Mouse (Mus musculus): ENCODE results near the gene Aldh3b1. TPM values are rescaled to one million over a fixed set of nuclear protein-coding genes. Genes with fewer than 3 reads are reported as not detected.

Aldh3b1 gene
- polyA plus RNA-seq, 1 experiment = 0.66 TPM

- H3K27me3 ChIP-seq (ENCODE audit: control insufficient read depth, insufficient read depth, low read length, poor library complexity, severe bottlenecking) = no peaks in the 10 kb centered on the region
- no peak overlapping the region for H3K27ac ChIP-seq (ENCODE audit: insufficient read depth, low read length)
- TF ChIP-seq EP300 (IDR thresholded peaks at IDR 0.05; ENCODE audit: insufficient read depth, low read depth, low read length) (no peak), CTCF (IDR thresholded peaks at IDR 0.05; ENCODE audit: low read depth, low read length) (no peak), POLR2A (IDR thresholded peaks at IDR 0.05; ENCODE audit: insufficient read depth, low read length) (no peak)
- no peak overlapping the region for H3K4me3 ChIP-seq (ENCODE audit: low read depth, low read length)
- H3K9me3 ChIP-seq (replicated peaks; ENCODE audit: control insufficient read depth, insufficient read depth, low read length, poor library complexity, severe bottlenecking) = no peaks in the 10 kb centered on the region
- H3K36me3 ChIP-seq (ENCODE audit: control insufficient read depth, insufficient read depth, low read length, poor library complexity, severe bottlenecking) = no peaks in the 10 kb centered on the region
- H3K9ac ChIP-seq (ENCODE audit: low read depth, poor library complexity, severe bottlenecking) = no peak overlapping the region
- peaks cover 6% of the 10 kb centered on the region for H3K4me1 ChIP-seq (ENCODE audit: control insufficient read depth, insufficient read depth, low read length)
These were observed 6.0 kb downstream of the Aldh3b1 start for GRCm38 (mm10) chr19:3923586-3923985.

- Histone ChIP-seq H3K4me1 (ENCODE audit: control insufficient read depth, insufficient read depth, low read length) (peaks cover 6% of the 10 kb centered on the region), H3K9ac (ENCODE audit: low read depth, poor library complexity, severe bottlenecking) (no peak overlapping the region), H3K27ac (ENCODE audit: insufficient read depth, low read length) (no peak overlapping the region), H3K27me3 (ENCODE audit: control insufficient read depth, insufficient read depth, low read length, poor library complexity, severe bottlenecking) (no peaks in the 10 kb centered on the region), H3K4me3 (ENCODE audit: low read depth, low read length) (no peak overlapping the region), H3K9me3 (replicated peaks; ENCODE audit: control insufficient read depth, insufficient read depth, low read length, poor library complexity, severe bottlenecking) (no peaks in the 10 kb centered on the region), H3K36me3 (ENCODE audit: control insufficient read depth, insufficient read depth, low read length, poor library complexity, severe bottlenecking) (no peaks in the 10 kb centered on the region)
- TF ChIP-seq POLR2A (IDR thresholded peaks at IDR 0.05; ENCODE audit: insufficient read depth, low read length) = no peak
- 0 out of 2 replicates have a peak, but pooled peaks have one; percentile 8 for TF ChIP-seq EP300 (IDR thresholded peaks at IDR 0.05; ENCODE audit: insufficient read depth, low read depth, low read length)
These were observed 6.8 kb downstream of the Aldh3b1 start for GRCm38 (mm10) chr19:3922661-3923371.

GRCm38 (mm10) chr19:3919928-3920327, 9.7 kb downstream of the Aldh3b1 start:
- no peaks in the 10 kb centered on the region for H3K27me3 ChIP-seq (ENCODE audit: control insufficient read depth, insufficient read depth, low read length, poor library complexity, severe bottlenecking)
- no peak overlapping the region for H3K27ac ChIP-seq (ENCODE audit: insufficient read depth, low read length)
- TF ChIP-seq EP300 (IDR thresholded peaks at IDR 0.05; ENCODE audit: insufficient read depth, low read depth, low read length) = no peak
- no peak for TF ChIP-seq POLR2A (IDR thresholded peaks at IDR 0.05; ENCODE audit: insufficient read depth, low read length)
- TF ChIP-seq CTCF (IDR thresholded peaks at IDR 0.05; ENCODE audit: low read depth, low read length) = no peak
- H3K4me1 ChIP-seq (ENCODE audit: control insufficient read depth, insufficient read depth, low read length) = peaks cover 6% of the 10 kb centered on the region
- H3K9me3 ChIP-seq (replicated peaks; ENCODE audit: control insufficient read depth, insufficient read depth, low read length, poor library complexity, severe bottlenecking) = no peaks in the 10 kb centered on the region
- H3K4me3 ChIP-seq (ENCODE audit: low read depth, low read length) = no peak overlapping the region
- no peak overlapping the region for H3K9ac ChIP-seq (ENCODE audit: low read depth, poor library complexity, severe bottlenecking)
- H3K36me3 ChIP-seq (ENCODE audit: control insufficient read depth, insufficient read depth, low read length, poor library complexity, severe bottlenecking) = no peaks in the 10 kb centered on the region

GRCm38 (mm10) chr19:3916727-3917126, 12.9 kb downstream of the Aldh3b1 start:
- no peak for TF ChIP-seq EP300 (IDR thresholded peaks at IDR 0.05; ENCODE audit: insufficient read depth, low read depth, low read length)
- no peak for TF ChIP-seq POLR2A (IDR thresholded peaks at IDR 0.05; ENCODE audit: insufficient read depth, low read length)
- TF ChIP-seq CTCF (IDR thresholded peaks at IDR 0.05; ENCODE audit: low read depth, low read length) = no peak
- H3K9ac ChIP-seq (ENCODE audit: low read depth, poor library complexity, severe bottlenecking) = no peak overlapping the region
- H3K4me1 ChIP-seq (ENCODE audit: control insufficient read depth, insufficient read depth, low read length) = no peaks in the 10 kb centered on the region
- H3K9me3 ChIP-seq (replicated peaks; ENCODE audit: control insufficient read depth, insufficient read depth, low read length, poor library complexity, severe bottlenecking) = no peaks in the 10 kb centered on the region
- H3K36me3 ChIP-seq (ENCODE audit: control insufficient read depth, insufficient read depth, low read length, poor library complexity, severe bottlenecking) = no peaks in the 10 kb centered on the region
- no peak overlapping the region for H3K4me3 ChIP-seq (ENCODE audit: low read depth, low read length)
- H3K27ac ChIP-seq (ENCODE audit: insufficient read depth, low read length) = no peak overlapping the region
- H3K27me3 ChIP-seq (ENCODE audit: control insufficient read depth, insufficient read depth, low read length, poor library complexity, severe bottlenecking) = no peaks in the 10 kb centered on the region

GRCm38 (mm10) chr19:3914535-3914934, 15.1 kb downstream of the Aldh3b1 start:
- no peaks in the 10 kb centered on the region for H3K36me3 ChIP-seq (ENCODE audit: control insufficient read depth, insufficient read depth, low read length, poor library complexity, severe bottlenecking)
- no peaks in the 10 kb centered on the region for H3K9me3 ChIP-seq (replicated peaks; ENCODE audit: control insufficient read depth, insufficient read depth, low read length, poor library complexity, severe bottlenecking)
- no peak overlapping the region for H3K4me3 ChIP-seq (ENCODE audit: low read depth, low read length)
- H3K9ac ChIP-seq (ENCODE audit: low read depth, poor library complexity, severe bottlenecking) = no peak overlapping the region
- H3K27ac ChIP-seq (ENCODE audit: insufficient read depth, low read length) = no peak overlapping the region
- TF ChIP-seq EP300 (IDR thresholded peaks at IDR 0.05; ENCODE audit: insufficient read depth, low read depth, low read length) = no peak
- no peaks in the 10 kb centered on the region for H3K27me3 ChIP-seq (ENCODE audit: control insufficient read depth, insufficient read depth, low read length, poor library complexity, severe bottlenecking)
- H3K4me1 ChIP-seq (ENCODE audit: control insufficient read depth, insufficient read depth, low read length) = no peaks in the 10 kb centered on the region

- H3K27ac ChIP-seq (ENCODE audit: insufficient read depth, low read length) = 0 out of 2 replicates have a peak overlapping the region, but pooled peaks have one; percentile 67
- no peaks in the 10 kb centered on the region for H3K4me1 ChIP-seq (ENCODE audit: control insufficient read depth, insufficient read depth, low read length)
- peak overlapping the region; percentile 90 for H3K9ac ChIP-seq (ENCODE audit: low read depth, poor library complexity, severe bottlenecking)
- H3K36me3 ChIP-seq (ENCODE audit: control insufficient read depth, insufficient read depth, low read length, poor library complexity, severe bottlenecking) = no peaks in the 10 kb centered on the region
- TF ChIP-seq CTCF (IDR thresholded peaks at IDR 0.05; ENCODE audit: low read depth, low read length) (no peak), EP300 (IDR thresholded peaks at IDR 0.05; ENCODE audit: insufficient read depth, low read depth, low read length) (no peak), POLR2A (IDR thresholded peaks at IDR 0.05; ENCODE audit: insufficient read depth, low read length) (no peak)
- H3K27me3 ChIP-seq (ENCODE audit: control insufficient read depth, insufficient read depth, low read length, poor library complexity, severe bottlenecking) = no peaks in the 10 kb centered on the region
- no peaks in the 10 kb centered on the region for H3K9me3 ChIP-seq (replicated peaks; ENCODE audit: control insufficient read depth, insufficient read depth, low read length, poor library complexity, severe bottlenecking)
- H3K4me3 ChIP-seq (ENCODE audit: low read depth, low read length) = peak overlapping the region; percentile 99
These were observed 15.9 kb downstream of the Aldh3b1 start for GRCm38 (mm10) chr19:3913692-3914091.

Data from ES-Bruce4 (cell line).